Mouse (Mus musculus) liver, embryonic 14.5 days (tissue): Measurements from ENCODE around the gene Fryl.

Source experiments
- CTCF ChIP-seq: IDR thresholded peaks from 2 replicates; pipeline ENCODE4 v1.5.1; 2016; ENCODE audit warnings: antibody characterized with exemption, low read depth, control low read depth
- EP300 ChIP-seq: IDR thresholded peaks from 2 replicates; pipeline ENCODE4 v1.6.1; 2016; ENCODE audit warnings: antibody characterized with exemption, low read depth

- TF ChIP-seq CTCF (no peak), EP300 (no peak)
These were observed 38.4 kb downstream of the Fryl start for GRCm38 (mm10) chr5:73218065-73218464.
